Mouse (Mus musculus) hindbrain, embryonic 14.5 days (tissue): ENCODE results near the gene Otulinl. TPM values are rescaled to one million over a fixed set of nuclear protein-coding genes. Genes with fewer than 3 reads are reported as not detected.
"Not testable (repeated sequence)": the region's sequence is repeated elsewhere in the genome, so short reads cannot be mapped to it uniquely, and the experiment has no call there.

Experiments
- ATAC-seq: fragments of 200-750 bp; cut with Nextera tagmentation; 2 replicates; pipeline ENCODE4 v1.8.0; 2017; ENCODE audit warnings: moderate number of reproducible peaks, mild to moderate bottlenecking, moderate TSS enrichment, moderate library complexity; ENCODE audit not compliant: low FRiP score
- DNase-seq: peaks from one replicate; pipeline ENCODE4 v3.0.0-alpha.2; 2015; ENCODE audit warnings: low spot score
- H3K27ac ChIP-seq: fragments of 300-500 bp; sonication (generic); 2 replicates; pipeline ENCODE4 v1.5.1; 2014; ENCODE audit warnings: mild to moderate bottlenecking, moderate library complexity
- H3K27me3 ChIP-seq: fragments of 300-500 bp; sonication (generic); 2 replicates; pipeline ENCODE4 v1.6.1; 2014; ENCODE audit warnings: mild to moderate bottlenecking, low read length, mixed read lengths; ENCODE audit not compliant: control insufficient read depth, insufficient read depth
- H3K36me3 ChIP-seq: fragments of 300-500 bp; sonication (generic); replicated peaks from 2 replicates; pipeline ENCODE4 v1.6.1; 2014; ENCODE audit not compliant: control insufficient read depth, insufficient read depth
- H3K4me1 ChIP-seq: fragments of 300-500 bp; sonication (generic); replicated peaks from 2 replicates; pipeline ENCODE4 v1.6.1; 2014; ENCODE audit warnings: antibody characterized with exemption, low read length, mixed read lengths; ENCODE audit not compliant: control insufficient read depth, insufficient read depth
- H3K4me2 ChIP-seq: fragments of 300-500 bp; sonication (generic); replicated peaks from 2 replicates; pipeline ENCODE4 v1.6.1; 2014; ENCODE audit warnings: mild to moderate bottlenecking, moderate library complexity
- H3K4me3 ChIP-seq: fragments of 300-500 bp; sonication (generic); replicated peaks from 2 replicates; pipeline ENCODE4 v1.5.1; 2014; ENCODE audit warnings: mild to moderate bottlenecking, low read length
- H3K9ac ChIP-seq: fragments of 300-500 bp; sonication (generic); 2 replicates; pipeline ENCODE4 v1.6.1; 2014
- H3K9me3 ChIP-seq: fragments of 300-500 bp; sonication (generic); 2 replicates; pipeline ENCODE4 v1.6.1; 2016; ENCODE audit warnings: low read length; ENCODE audit not compliant: control insufficient read depth
- WGBS: fragments of 180-500 bp; shearing (Covaris S2); extraction: QIAGEN DNeasy Blood & Tissue Kit; methylation state at CpG from one replicate; pipeline ENCODE4 v1.1.7; 2014; 5-methylcytosine and 5-hydroxymethylcytosine counted together
- polyA plus RNA-seq: library from polyadenylated mRNA; unstranded; fragments of >200 nt; fragmentation: Nextera tagmentation; extraction: Ambion mirVana; gene quantifications from 2 replicates; pipeline ENCODE4 v1.2.1, GENCODE M21; 2014

The Otulinl gene
- 15.2 and 16.2 TPM in 2 replicates for polyA plus RNA-seq

DNA sequence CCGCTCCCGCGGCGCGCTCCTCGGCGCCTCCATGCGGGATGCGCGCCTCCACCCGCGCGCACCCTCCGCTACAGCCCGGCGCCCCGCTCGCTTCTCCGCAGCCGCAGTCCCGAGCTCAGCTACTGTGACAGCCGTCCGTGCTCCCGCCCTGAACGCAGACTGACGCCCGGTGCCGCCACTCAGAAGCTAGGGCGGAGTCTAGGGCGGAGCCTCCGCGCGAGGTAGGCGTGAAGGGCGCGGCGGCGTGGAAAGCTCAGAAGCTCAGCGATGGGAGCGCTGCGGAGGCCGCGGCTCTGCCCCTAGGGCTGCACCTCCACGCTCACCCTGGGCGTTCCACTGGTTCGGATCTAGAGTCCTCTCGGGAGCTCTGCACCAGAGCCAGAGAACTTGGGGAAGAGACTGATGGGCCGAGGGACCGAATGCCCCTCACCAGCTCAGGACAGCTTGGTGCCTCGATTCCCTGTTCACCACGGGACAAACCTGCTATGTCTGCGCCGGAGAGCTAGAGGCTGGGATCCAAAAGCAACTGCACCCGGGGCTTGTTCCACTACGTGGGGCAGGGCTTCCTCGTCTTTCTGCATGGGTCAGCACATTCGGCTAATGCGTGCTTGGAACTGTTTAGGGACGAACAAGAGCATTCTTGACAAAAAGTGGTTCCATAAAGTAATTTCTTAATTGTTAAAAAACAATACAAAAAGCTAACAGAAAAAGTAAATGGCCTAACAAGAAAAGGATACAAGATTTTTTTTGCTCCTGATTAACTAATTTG lies at the start of gene Otulinl:
Otulinl (minus strand) TSS at position 161 of the 769 bp plus-strand sequence.
- 2% methylated on average over 59 of the region's 59 CpGs for WGBS
- DNase-seq (peak; percentile 96), ATAC-seq (peak; percentile 100)
- Histone ChIP-seq H3K27ac (peak within 1 kb of the TSS; percentile 66; the same call in 1 of the 2 replicates), H3K4me1 (peaks cover 5% of the 10 kb centered on the region), H3K9me3 (no peaks in the 10 kb centered on the region), H3K9ac (peak within 1 kb of the TSS; percentile 75), H3K4me3 (peak within 1 kb of the TSS; percentile 71), H3K36me3 (no peaks in the 10 kb centered on the region), H3K27me3 (no peaks in the 10 kb centered on the region), H3K4me2 (peak within 1 kb of the TSS; percentile 95)

DNA sequence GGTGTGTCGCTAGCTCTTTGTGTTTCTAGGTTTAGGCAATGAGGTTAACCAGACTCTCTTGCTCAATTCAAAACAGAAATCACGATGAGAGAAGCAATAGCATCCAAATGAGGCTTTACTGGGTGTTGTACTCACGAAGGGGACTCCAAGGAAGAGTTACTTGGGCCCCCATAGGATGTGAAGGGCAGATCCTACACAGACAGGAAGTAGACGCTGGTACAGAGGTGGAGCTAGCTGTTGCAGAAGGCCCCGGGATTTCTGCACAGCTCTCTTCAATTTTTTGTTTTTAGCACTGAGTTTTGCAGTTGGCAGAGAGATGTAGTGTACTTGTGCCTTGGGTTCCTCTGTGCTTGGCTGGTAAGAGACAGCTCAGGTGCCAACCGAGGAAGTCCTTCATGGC lies 44.8 kb upstream of the Otulinl start:
- DNase-seq (no peak), ATAC-seq (no peak)
- Histone ChIP-seq H3K9ac (no peak overlapping the region), H3K27me3 (no peaks in the 10 kb centered on the region), H3K36me3 (peaks cover 17% of the 10 kb centered on the region), H3K4me2 (no peak overlapping the region), H3K9me3 (peaks cover 4% of the 10 kb centered on the region; the same call in 1 of the 2 replicates), H3K4me3 (no peak overlapping the region), H3K4me1 (no peaks in the 10 kb centered on the region), H3K27ac (no peak overlapping the region)
- 83% methylated on average over 6 of the region's 6 CpGs for WGBS

DNA sequence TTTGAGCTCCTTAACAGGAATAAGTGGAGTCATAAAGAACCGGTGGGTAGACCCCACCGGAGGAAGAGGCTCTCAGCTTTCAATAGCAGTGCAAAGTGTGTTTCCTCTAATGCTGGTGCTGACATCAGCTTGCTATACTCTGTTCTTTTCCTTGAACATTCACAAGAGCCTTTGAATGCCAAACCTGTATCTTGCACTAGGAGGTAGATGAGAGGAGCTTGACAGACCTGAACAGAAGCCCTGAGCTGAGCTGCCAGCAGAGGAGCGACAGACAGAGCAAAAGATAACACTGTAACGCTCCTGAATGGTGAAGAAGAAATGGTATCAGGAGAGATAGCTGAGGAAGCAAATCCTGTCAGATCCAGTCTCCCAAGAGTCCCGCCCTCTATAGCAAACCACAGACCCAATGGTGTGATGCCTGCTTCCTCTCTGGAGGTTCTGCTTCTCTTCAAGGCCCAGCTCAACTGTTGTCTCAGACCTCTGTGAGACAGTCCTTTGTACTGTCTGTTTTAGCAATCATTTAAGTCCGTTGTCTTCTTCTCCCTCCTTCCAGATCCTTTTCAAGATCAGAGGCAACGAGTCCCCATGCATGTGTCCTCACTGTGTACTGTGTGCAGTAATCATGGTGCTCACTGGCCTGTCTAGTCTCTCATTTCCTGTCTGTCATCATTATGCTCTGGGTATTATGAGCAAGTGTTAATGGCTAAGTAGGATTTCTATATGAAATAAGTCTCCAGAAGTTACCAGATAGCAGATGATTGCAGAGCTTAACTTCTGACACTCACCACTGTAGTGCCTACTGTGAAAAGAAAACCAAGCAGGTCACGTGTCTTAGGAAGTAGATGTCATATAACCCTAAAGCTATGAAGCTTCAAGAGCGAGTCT lies 43.7 kb upstream of the Otulinl start:
- H3K27me3 ChIP-seq: no peaks in the 10 kb centered on the region
- H3K9ac ChIP-seq: no peak overlapping the region
- no peak overlapping the region for H3K27ac ChIP-seq
- DNase-seq (no peak), ATAC-seq (no peak)
- peaks cover 7% of the 10 kb centered on the region; the same call in 1 of the 2 replicates for H3K36me3 ChIP-seq
- no peak overlapping the region for H3K4me2 ChIP-seq
- 84% methylated on average over 9 of the region's 9 CpGs for WGBS
- no peaks in the 10 kb centered on the region for H3K4me1 ChIP-seq
- H3K9me3 ChIP-seq: peaks cover 4% of the 10 kb centered on the region; the same call in 1 of the 2 replicates
- H3K4me3 ChIP-seq: no peak overlapping the region

DNA sequence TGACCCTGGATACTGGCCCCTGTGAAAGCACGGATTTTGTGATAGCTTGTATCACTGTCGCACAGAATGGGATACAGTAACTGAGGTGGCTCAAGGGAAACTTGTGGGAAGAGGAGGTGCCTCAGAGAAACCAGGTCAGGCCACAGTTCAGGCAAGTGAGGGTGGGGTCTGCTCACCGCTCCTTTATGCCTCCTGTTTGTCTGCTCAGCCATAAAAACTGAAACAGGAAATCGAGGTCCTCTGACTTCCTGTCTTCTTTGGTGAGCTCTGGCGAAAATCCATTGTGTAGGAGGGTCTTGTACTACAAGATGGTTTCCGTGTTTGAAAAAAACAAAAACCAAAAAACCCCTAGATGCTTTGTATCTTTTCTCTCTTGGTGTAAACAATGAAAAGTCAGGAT lies 42.9 kb upstream of the Otulinl start:
- peaks cover 4% of the 10 kb centered on the region; the same call in 1 of the 2 replicates for H3K9me3 ChIP-seq
- H3K27me3 ChIP-seq: no peaks in the 10 kb centered on the region
- ATAC-seq (no peak), DNase-seq (no peak)
- H3K4me2 ChIP-seq: no peak overlapping the region
- H3K4me3 ChIP-seq: no peak overlapping the region
- 0 out of 2 replicates have a peak, but pooled peaks cover 5% of the 10 kb centered on the region for H3K36me3 ChIP-seq
- no peaks in the 10 kb centered on the region for H3K4me1 ChIP-seq
- H3K27ac ChIP-seq: no peak overlapping the region
- WGBS: 78% methylated on average over 6 of the region's 6 CpGs
- no peak overlapping the region for H3K9ac ChIP-seq

DNA sequence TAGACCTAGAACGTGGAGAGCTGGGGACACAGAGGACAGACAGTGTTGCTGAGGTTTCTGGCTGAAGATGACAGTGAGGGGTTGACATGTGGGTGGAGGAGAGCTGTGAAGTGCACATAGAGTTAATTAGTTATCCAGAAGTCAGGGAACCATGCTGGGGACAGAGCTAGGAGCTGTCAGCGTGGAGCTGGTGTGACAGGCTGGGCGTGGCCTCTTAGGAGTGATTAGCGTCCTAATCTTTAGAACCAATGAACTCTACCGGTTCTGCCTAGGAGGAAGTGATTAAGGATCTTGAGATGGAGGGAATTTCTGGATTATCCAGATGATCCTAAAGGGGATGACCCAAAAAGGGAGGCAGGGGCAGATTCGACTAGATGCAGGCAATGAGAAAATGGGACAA lies 42.4 kb upstream of the Otulinl start:
- no peak for ATAC-seq
- Histone ChIP-seq H3K27me3 (no peaks in the 10 kb centered on the region), H3K36me3 (0 out of 2 replicates have a peak, but pooled peaks cover under 1% of the 10 kb centered on the region), H3K9ac (no peak overlapping the region), H3K9me3 (peaks cover 4% of the 10 kb centered on the region; the same call in 1 of the 2 replicates), H3K4me1 (no peaks in the 10 kb centered on the region), H3K4me3 (no peak overlapping the region), H3K4me2 (no peak overlapping the region), H3K27ac (no peak overlapping the region)
- 57% methylated on average over 6 of the region's 6 CpGs for WGBS
- DNase-seq: no peak

DNA sequence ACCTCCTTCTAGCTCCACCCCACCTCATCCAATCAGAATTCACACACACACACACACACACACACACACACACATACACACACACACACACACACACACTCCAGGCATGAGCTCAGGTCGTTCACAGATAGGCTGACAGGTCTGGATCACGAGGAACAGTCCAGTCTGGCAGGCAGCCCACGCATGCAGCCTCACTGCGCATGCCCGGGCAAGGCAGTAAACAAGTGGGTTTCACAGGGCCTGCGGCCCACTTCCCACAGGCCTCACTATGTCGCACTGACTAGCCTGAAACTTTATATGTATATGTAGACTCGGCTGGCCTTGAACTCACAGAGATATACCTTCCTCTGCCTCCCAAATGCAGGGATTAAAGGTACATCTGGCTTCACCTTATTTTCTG lies 38.9 kb upstream of the Otulinl start:
- not testable (repeated sequence) for ATAC-seq, H3K27ac ChIP-seq, H3K4me3 ChIP-seq, H3K4me1 ChIP-seq, H3K9ac ChIP-seq, DNase-seq, H3K27me3 ChIP-seq, H3K4me2 ChIP-seq, H3K9me3 ChIP-seq, H3K36me3 ChIP-seq
- 92% methylated on average over 8 of the region's 8 CpGs for whole genome bisulfite sequencing

DNA sequence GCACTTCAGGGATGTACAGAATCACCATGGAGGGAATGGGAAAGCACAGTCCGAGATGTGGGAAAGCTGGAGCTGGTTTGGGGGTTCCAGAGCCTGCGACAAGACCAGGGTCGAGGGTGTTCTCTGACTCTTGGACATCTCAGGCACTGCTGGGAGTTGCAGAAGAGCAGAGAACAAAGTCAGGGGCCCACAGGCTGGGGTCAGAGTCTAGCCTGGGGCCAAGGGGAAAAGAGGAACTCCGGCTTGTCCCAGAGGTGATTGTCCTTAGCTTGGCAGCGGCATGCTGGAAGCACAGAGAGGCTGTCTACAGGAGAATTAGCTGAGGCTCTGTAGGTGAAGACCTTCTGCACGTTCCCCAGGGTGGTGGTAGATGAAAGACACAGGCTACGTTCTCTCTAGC lies 37.3 kb upstream of the Otulinl start:
- Histone ChIP-seq H3K27ac (no peak overlapping the region), H3K4me2 (no peak overlapping the region), H3K9ac (no peak overlapping the region), H3K27me3 (no peaks in the 10 kb centered on the region), H3K36me3 (no peaks in the 10 kb centered on the region), H3K9me3 (peaks cover 4% of the 10 kb centered on the region; the same call in 1 of the 2 replicates), H3K4me1 (no peaks in the 10 kb centered on the region), H3K4me3 (no peak overlapping the region)
- 87% methylated on average over 7 of the region's 7 CpGs for WGBS
- DNase-seq (no peak), ATAC-seq (no peak)

DNA sequence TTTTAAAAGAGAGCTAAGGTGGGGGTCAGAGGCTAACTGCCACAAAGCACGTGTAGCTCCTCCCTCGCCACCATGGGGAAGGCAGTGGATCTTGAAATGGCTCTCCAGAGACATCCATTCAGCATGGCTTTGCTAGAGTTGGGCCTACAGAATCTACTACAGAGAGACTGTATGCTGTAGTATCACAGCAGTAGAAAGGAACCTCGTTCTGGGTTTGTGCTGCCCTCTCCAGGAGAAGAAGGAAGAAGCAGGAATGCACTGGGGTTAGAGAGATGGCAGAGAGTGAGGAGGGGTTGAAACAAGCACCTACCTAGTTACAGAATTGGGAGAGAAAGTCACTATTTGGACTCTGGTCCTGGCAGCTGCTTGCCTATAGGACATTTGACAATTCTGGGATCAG lies 34.0 kb upstream of the Otulinl start:
- ATAC-seq (no peak), DNase-seq (no peak)
- H3K9me3 ChIP-seq: no peaks in the 10 kb centered on the region
- H3K36me3 ChIP-seq: no peaks in the 10 kb centered on the region
- no peak overlapping the region for H3K27ac ChIP-seq
- H3K4me3 ChIP-seq: no peak overlapping the region
- no peaks in the 10 kb centered on the region for H3K27me3 ChIP-seq
- WGBS: 37% methylated on average over 3 of the region's 3 CpGs
- H3K4me2 ChIP-seq: no peak overlapping the region
- H3K9ac ChIP-seq: no peak overlapping the region
- H3K4me1 ChIP-seq: no peaks in the 10 kb centered on the region

DNA sequence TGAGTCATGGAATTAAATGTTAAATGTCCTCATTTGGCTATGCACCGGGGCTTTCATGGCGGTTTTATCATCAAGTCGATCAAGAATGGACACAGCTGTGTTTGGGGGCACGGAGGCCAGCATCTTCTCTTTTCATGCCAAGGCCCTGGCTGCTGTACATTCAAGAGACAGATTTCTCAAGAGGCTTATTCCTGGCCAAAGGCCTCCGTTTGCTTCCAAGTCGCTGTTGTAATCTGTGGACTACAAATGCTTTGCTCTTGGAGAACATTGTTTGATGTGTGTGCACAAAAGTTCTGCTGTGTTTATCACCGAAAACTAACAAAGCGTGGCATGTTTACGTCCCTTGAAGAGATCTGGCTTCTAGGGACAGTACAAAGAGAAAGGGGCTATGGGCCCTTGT lies 29.3 kb upstream of the Otulinl start:
- H3K9ac ChIP-seq: no peak overlapping the region
- H3K36me3 ChIP-seq: no peaks in the 10 kb centered on the region
- DNase-seq (no peak), ATAC-seq (no peak)
- H3K9me3 ChIP-seq: no peaks in the 10 kb centered on the region
- H3K27me3 ChIP-seq: no peaks in the 10 kb centered on the region
- 87% methylated on average over 9 of the region's 9 CpGs for WGBS
- no peak overlapping the region for H3K27ac ChIP-seq
- H3K4me2 ChIP-seq: no peak overlapping the region
- no peaks in the 10 kb centered on the region for H3K4me1 ChIP-seq
- no peak overlapping the region for H3K4me3 ChIP-seq
